Mouse (Mus musculus): ENCODE results near the gene Tjp1.
A peak's percentile ranks its signal among the peaks of the same experiment; 100 is the strongest.

Tjp1 gene

GRCm38 (mm10) chr7:65486259-65486681 is 41.3 kb downstream of the Tjp1 start:
- peak; percentile 22 to 45 for DNase-seq

DNA sequence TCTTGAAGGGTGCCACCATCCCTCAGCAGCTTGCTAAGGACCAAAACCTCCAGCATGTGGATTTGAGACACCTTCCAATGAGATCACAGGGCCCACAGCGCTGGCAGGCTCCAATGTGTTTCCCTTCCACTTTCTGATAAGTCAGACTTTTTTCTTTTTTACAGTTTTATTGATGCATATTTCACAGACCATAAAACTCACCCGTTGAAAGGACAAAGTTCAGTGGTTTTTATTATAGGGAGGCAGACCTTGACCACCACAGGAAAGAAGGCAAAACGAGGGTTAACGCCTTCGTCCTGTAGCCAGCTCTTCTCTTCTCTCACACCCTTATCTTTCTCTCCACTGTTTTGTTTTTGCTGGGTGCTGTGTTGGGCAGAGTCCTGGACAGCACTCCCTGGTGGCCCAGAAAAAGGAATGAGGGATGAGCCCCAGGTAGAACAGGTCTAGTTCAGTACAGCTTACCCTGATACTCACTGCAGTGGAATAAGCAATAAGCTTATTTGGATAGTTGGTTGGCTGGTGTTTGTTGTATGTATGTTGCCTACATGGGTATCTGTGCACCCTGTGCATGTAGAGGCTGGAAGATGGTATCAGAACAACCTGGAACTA is 43.3 kb downstream of the Tjp1 start:
- DNase-seq: no peak

- no peak for DNase-seq
These were observed 45.4 kb downstream of the Tjp1 start for GRCm38 (mm10) chr7:65482216-65482615.

DNA sequence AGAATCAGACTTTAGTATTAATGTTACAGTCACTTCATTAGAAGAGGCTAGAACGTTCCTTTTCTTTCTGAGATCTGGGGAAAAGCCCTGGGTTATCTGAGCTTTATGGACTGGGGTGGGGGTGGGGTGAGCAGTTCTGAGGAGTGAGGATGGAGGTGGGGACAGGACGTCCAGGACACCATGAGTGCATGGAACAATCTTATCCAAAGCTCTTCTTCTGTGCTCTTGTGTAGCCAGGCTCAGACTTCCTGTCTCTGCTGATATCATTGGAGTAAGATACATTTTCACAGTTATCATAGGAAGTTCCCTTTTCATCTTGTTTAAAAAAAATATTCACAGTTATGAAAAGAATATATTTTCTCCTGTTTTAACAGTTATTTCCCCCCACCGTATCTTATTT is 55.5 kb downstream of the Tjp1 start:
- DNase-seq: no peak

- no peak for DNase-seq
These were observed 56.2 kb downstream of the Tjp1 start for GRCm38 (mm10) chr7:65471406-65471805.

DNA sequence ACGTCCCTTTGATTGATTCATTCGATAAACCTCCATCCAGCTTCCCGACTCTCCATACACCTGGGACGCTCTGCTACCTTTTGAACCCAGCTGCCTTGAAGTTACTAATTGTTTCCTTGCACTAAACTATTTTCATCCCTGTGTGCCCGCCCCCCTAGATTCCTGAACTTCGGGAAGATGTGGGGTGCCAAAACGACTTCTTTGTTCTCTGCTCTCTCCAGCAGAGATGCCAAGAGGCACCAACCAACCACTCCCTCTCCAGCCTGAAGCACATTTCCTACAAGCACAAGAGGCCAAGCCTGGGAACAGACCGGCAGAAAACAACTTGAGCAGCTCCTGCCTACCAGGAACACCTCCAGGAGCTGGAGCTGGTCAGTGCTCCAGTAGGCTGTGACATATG is 57.4 kb downstream of the Tjp1 start:
- DNase-seq: no peak

DNA sequence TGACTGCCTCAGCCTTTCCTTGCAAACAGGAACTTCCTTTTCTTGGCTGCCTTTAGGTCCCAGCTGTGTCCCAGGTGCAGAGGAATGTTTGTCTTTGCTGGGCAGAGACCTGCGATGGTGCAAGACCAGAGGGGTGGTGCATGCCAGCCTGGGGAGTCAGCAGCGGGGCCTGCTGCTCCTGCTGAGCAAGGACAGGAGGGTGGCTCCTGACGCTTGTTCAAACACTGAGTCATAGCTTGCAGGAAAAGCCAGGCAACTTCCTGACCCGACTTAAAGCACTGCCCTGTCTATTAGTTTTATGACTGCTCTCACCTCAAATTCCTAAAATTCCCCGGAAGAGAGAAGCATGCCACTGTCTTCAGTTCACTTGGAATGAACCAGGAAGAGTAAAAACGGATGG is 57.9 kb downstream of the Tjp1 start:
- no peak for DNase-seq

GRCm38 (mm10) chr7:65468191-65468590 is 59.4 kb downstream of the Tjp1 start:
- DNase-seq: no peak

GRCm38 (mm10) chr7:65467306-65468021 is 60.1 kb downstream of the Tjp1 start:
- DNase-seq: no peak

DNA sequence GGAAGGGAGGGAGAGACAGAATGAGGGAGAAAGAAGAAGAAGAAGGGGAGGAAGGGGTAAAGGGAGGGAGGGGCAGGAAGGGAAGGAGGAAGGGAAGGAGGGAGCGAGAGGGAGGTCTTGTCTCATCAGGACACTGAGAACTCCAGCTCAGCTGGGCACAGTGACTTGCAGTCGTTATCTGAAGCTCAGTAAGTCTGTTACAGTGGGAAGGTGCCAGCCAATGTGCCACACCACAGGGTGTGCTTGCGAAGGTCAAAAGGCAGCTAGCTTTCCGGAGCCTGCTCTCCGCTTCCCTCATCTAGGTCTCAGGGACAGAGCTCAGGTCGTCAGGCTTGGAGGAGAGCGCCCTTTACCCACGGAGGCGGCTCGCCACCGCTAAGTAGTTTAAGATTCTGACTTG is 61.4 kb downstream of the Tjp1 start:
- no peak for DNase-seq

DNA sequence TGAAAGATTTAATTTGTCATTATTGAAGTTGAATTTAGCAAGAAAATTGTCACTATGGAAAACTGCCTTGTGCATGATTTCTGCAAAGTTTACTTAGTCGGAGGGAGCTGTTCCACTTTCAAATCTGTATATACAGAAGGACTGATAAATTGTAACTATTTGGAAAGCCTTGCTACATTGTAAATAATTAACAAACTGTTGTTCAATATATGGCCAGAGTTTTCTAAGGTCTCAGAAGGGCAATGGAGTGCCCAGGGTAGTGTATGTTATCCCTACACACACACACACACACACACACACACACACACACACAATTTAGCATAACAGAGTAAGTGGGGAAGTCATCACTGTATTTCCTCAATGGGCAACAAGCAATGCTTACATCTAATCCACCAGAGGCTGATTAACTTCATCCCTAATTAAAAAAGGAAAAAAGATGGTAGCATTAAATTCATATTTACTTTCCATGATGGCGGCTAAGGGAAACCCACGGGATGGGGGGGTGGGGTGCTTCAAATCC is 63.0 kb downstream of the Tjp1 start:
- DNase-seq: no peak

DNA sequence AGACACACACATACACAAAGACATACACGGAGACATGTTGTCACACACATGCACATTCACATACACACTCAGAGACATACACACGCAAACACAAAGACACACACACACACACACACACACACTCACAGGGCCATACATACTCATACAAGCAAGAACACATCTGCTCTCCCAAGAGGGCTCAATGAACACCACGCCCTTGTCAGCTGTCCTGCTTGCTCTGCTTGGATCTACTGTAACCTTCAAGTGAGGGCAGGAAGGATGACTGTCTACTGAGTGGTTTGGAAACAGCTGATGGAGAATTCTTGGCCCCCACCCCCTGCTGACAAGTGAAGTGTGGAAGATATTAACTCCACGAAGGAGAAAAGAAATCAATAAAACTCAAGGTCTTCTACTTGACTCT is 64.1 kb downstream of the Tjp1 start:
- no peak for DNase-seq

DNA sequence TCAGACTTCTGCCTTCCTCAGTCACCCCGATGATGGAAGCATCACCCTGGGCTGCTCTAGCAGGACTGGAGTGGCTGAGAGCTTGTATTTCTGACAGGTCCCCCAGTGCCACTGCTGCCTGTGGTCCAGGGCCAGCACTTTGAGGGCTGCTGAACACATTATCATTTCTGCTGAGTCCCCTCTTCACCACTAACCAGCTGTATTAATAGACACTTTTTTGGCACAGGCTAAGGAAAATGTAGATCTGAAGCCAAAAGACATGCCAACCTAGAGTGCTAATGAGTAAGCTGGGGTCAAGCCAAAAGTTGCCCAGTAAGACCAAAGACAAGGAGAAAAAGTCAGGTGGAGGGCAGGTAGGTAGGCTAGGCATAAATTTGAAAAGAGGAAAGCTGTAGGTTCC is 66.2 kb downstream of the Tjp1 start:
- no peak for DNase-seq

GRCm38 (mm10) chr7:65460196-65460595 is 67.4 kb downstream of the Tjp1 start:
- no peak for DNase-seq

DNA sequence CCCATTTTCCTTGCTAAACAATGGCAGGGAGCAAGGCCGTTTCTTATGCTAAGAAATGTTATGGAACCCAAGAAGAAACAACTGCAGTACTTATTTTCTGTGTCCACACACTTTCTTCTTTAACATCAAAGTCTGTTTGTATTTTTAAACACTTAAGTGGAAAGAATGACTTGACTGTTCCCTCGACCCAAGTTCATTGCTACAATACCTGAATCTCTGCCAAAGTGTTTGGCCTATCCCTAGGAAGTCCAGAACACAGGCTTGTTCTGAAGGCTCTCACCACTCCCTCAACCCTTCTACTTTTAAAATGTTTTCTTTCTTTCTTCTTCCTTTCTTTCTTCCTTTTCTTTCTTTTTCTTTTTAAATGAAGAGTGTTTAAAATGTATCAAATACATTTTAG is 71.5 kb downstream of the Tjp1 start:
- no peak for DNase-seq

DNA sequence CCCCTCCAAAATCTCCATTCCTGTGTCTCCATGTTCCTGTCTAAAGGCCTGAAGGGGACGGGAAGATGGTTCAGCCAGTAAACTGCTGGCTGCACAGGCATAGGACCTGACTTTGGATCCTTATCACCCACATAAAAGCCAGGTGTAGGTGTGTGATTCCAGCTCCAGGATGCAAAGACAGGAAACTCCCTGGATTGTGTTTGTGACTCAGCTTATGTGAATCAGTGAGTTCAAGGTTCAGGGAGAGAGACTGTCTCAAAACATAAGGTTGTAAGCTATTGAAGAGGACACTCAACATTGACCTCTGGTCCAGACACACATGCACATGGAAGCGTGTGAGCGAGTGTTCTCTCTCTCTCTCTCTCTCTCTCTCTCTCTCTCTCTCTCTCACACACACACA is 72.4 kb downstream of the Tjp1 start:
- DNase-seq: no peak

DNA sequence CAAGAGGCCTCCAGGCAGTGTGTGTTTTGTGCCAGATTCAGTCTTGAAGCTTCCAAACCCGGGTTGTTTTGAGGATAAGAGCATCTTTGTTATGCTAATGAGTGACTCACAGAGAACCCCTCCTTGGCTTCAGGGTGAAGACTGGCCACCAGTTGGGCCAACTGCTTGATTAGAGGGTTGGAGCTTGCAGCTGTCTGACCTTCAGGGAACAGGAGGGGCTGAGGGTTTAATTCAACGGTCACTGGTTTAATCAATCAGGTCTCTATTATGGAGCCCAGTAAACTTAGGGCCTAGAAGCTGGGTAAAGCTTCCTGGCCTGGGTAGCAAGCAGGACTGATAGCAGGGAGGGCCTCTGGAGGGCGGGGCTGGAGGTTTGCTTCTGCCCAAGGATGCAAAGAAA is 73.3 kb downstream of the Tjp1 start:
- DNase-seq: no peak

DNA sequence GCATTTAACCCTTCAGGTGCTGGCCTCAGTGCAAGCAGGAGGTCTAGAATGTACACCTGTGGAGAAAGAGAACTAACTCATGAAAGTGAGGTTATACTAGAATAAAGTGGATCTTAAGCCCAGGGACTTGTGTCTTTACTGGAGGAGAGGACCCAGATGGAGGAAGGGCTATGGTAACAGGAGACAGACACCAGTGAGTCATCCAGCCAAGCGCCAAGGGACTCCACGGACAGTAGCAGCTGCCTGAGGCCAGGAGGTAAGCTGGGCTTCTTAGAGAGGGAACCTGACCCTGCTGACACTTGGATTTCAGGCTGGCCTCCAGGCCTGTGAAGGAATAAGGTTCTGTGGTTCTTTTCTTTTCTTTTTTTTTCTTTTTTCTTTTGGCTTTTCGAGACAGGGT is 75.3 kb downstream of the Tjp1 start:
- DNase-seq: no peak

DNA sequence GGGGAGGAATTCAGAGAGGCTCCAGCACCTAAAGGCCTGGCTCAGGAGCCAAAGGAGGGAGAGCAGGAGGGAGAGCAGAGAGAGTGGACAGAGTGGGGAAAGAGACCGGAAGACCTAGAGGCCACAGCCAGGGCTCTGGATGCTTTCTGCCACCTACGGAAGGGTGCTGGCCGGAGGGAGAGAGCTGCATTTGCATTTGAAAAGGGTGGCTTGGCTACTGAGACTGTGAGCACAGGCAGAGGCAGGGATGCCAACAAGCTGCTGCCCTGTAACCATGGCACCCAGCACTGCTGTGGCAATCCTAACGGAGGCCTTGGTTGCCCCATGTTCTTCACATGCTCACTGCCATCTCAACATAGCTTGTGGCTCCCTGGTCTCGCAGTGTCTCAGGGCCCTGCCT is 77.4 kb downstream of the Tjp1 start:
- DNase-seq: no peak

GRCm38 (mm10) chr7:65441505-65441904 is 86.1 kb downstream of the Tjp1 start:
- no peak for DNase-seq

DNA sequence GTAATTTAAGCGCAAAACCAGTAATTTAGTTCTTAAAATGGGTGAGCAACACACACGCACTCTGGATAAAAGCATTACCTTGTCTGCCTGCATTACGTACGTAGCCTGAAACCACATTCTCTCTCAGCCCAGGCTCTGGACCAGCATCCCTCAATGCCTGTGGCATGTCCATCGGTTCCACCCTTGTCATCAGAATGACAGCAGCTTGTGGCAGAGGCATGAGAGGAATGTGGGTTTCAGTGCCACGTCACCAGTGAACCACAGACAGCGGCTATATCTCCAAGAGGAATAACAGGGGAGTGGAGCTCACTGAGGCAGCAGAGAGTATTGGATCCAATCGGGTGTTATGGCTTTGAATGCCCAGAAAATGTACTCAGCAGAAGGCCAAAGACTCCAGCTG is 88.1 kb downstream of the Tjp1 start:
- DNase-seq: no peak

DNA sequence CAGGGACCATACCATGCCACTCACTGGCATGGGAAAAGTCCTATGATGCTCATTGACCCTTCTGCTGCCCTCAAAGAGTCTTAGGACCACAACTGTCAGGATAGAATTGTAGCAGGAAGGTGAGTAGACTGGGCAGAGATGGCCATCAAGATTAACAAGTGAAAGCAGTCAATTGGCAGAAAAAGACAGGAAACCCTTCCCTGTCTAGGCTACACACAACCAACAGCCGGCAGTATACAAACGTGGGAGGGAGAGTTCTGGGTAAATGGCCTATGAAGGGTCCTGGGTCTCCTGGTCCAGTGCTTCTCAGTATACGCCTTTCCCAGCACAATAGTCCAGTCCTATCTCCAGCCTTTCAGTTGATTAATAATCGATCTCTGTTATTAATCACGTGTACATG is 89.4 kb downstream of the Tjp1 start:
- no peak for DNase-seq

- no peak for DNase-seq
These were observed 90.7 kb downstream of the Tjp1 start for GRCm38 (mm10) chr7:65436921-65437320.

DNA sequence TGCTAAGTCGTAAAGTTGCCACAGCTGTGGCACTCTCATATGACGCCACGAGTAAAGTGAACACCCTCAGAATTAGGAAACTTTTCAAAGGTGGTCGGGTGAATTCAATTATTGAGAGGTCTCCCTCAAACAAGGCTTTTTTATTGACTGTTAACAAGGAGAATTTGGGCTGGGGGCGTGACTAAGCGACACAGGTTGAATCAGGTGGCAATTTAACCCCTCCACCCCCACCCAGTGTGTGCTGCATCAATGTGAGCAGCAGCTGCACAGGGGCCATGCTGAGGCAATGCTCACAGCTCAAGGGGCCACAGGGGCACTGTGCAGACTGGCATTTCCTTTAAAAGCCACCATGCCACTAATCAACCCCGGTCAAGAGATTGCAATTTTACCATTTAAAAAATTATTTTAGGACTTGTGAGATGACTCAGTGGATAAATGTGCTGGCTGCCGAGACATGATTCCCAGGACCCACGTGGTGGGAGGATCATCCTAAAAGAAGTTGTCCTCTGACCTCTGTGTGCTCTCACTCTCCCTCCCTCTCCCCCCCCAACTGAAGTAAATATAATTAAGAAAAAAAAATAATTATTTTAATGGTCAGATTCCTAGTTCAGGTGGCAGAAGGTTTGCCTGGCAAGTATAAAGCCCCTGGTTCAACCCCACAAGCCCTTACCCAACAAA is 96.4 kb downstream of the Tjp1 start:
- no peak for DNase-seq

All from cerebellum, postnatal 25 days (tissue).